Mouse (Mus musculus): Measurements from ENCODE around the gene Tcf20. TPM values are rescaled to one million over a fixed set of nuclear protein-coding genes. Genes with fewer than 3 reads are reported as not detected.

Gene Tcf20
- total RNA-seq, 2 experiments from 2014 or later = 28.9 to 33.6 TPM

DNA sequence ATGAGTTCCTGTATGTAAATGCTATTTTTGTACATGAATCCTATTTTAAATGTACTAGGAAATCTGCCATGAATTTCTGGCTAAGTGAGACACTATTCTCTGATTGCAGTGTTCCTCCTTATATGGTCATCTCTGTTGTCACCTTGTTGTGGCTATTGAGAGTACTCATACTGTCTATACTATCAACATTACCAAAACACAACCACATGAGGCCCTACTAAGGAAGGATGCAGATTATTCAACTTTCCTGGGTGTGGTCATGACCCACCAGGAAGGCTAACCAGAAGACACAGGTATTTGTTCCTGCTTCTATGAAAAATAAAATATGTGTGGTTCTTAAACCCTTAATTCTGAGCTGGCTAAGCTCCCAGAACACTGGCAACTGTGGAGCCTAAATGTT, 161.8 kb downstream of the Tcf20 start:
- H3K4me3 ChIP-seq = no peak overlapping the region
- intact Hi-C loops (cut with DNase I) = no loop called here
- no peak for DNase-seq
- TF ChIP-seq CTCF (IDR thresholded peaks at IDR 0.05) = no peak
- H3K27ac ChIP-seq = no peak overlapping the region

DNA sequence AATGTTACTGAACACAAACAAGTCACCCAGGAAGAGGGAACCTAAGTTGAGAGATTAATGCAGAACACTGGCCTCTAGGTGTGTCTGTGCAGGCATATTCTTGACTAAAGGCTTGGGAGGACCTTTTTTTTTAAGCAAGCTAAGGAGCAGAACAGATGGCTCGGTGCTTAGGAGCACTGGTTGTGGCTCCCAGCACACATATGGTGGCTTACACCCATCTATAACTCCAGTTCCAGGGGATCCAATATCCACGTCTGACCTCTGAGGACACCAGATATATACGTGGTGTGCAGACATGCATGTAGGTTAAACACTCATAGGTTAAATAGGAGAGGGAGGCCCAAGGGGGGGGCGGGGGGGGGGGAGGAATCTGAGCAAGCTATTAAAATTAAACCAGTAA, 165.3 kb downstream of the Tcf20 start:
- no peak overlapping the region for H3K27ac ChIP-seq
- no peak for DNase-seq
- no peak for TF ChIP-seq CTCF (IDR thresholded peaks at IDR 0.05)
- no peak overlapping the region for H3K4me3 ChIP-seq
- intact Hi-C loops (cut with DNase I) = no loop called here

DNA sequence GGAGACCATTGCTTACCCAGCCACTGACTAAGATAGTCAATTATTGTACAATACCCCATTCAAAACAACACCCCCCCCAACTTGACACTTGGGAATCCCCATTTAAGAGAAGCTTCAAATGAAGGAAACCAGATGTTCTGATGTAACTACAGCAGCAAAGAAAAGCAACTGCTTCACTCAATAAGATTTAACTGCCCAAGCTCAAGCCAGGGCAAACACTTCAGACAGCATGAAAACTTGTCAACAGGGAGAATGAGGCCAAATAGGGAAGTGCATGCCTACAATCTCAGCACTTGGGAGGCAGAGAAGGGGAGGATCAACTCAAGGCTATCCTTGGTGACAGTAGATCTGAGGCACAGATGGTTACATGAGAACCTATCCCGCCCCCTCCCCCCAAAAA, 166.0 kb downstream of the Tcf20 start:
- no peak for DNase-seq
- TF ChIP-seq CTCF (IDR thresholded peaks at IDR 0.05) = no peak
- intact Hi-C loops (cut with DNase I) = no loop called here
- no peak overlapping the region for H3K27ac ChIP-seq
- H3K4me3 ChIP-seq = no peak overlapping the region

GRCm38 (mm10) chr15:82815296-82815695, 172.4 kb downstream of the Tcf20 start:
- no peak overlapping the region for H3K27ac ChIP-seq
- H3K4me3 ChIP-seq = no peak overlapping the region
- DNase-seq = no peak
- no peak for TF ChIP-seq CTCF (IDR thresholded peaks at IDR 0.05)
- intact Hi-C loops (cut with DNase I) = loop anchor here (10.0 kb wide), 2 partner anchors 300 to 700 kb away; partner anchors contain the start of gene Ttll1

DNA sequence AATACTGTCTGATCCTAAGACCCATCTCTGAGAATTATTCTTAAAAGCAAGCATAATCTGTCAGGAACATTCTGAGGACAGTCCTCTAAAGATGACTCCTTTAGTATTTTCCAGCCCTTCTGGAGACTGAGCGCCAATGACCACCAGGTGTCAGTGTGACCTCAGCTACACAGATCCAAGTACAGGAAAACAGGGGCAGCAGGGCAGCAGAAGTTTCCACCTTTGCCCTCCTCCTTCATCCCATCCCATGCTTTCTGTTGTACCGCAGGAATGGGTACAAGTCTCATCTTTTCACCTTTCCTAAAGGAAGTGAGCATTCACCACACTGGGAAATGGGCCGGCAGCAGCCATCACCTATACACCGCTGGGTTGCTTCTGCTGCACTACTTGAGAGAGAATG, 172.9 kb downstream of the Tcf20 start:
- peak; percentile 63 for DNase-seq
- peak; percentile 93 for TF ChIP-seq CTCF (IDR thresholded peaks at IDR 0.05)
- no peak overlapping the region for H3K4me3 ChIP-seq

DNA sequence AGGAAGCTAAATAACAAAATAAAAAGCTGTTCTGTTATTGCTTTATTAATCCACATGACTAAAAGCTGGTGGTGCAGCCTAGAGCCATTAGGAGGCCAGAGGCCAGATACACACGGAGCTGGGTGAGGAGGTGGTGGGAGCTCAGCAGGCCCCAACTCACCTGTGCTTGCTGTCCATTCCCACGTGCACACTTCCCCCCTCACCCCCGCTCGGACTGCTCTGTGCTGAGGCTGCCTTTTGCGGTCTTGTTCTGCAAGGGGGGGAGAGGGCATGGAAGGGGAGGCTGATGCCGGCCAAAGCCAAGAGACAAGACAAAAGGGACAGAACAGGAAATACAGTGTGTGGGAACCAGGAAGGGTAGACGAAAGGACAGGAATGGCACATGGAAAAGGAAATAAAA, 173.4 kb downstream of the Tcf20 start:
- DNase-seq = no peak
- TF ChIP-seq CTCF (IDR thresholded peaks at IDR 0.05) = no peak
- intact Hi-C loops (cut with DNase I) = loop anchor here (1.0 to 10.0 kb wide), 4 partner anchors 223 to 700 kb away; partner anchors contain the start of gene Ttll1
- no peak overlapping the region for H3K27ac ChIP-seq
- H3K4me3 ChIP-seq = no peak overlapping the region

More for the DNA sequence above, 172.9 kb downstream of the Tcf20 start:
- intact Hi-C loops (cut with DNase I) = loop anchor here (1.0 to 10.0 kb wide), 4 partner anchors 222 to 700 kb away; partner anchors contain the start of gene Ttll1
- H3K27ac ChIP-seq = no peak overlapping the region

GRCm38 (mm10) chr15:82810556-82810955, 177.1 kb downstream of the Tcf20 start:
- no peak for TF ChIP-seq CTCF (IDR thresholded peaks at IDR 0.05)
- no peak overlapping the region for H3K27ac ChIP-seq
- DNase-seq = no peak
- H3K4me3 ChIP-seq = no peak overlapping the region
- intact Hi-C loops (cut with DNase I) = loop anchor here (5.0 to 10.0 kb wide), 3 partner anchors 304 to 704 kb away; partner anchors contain the start of gene Ttll1

DNA sequence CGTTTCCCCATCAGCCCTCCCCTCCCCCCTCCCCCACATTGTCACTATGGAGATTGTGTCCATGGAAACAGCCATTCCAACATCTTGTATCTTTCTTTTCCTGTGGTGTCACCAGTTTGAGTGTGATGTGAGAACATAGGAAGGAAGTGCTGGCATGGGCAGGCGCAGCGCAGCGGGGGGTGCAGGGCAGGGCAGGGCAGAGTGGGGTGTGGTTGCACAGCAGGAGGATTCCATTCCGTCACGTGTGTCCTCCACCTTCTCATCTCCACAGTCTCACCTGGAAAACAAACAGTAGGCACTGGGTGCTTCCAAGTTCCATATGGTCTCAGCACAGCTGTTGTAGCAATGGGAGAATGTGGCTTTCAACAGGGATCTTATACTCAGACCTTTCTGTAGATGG, 178.2 kb downstream of the Tcf20 start:
- Histone ChIP-seq H3K4me3 (no peak overlapping the region), H3K27ac (no peak overlapping the region)
- no peak for DNase-seq
- intact Hi-C loops (cut with DNase I) = loop anchor here (10.0 kb wide), 1 partner anchor 795 kb away; no protein-coding TSS in a partner anchor
- TF ChIP-seq CTCF (IDR thresholded peaks at IDR 0.05) = no peak

DNA sequence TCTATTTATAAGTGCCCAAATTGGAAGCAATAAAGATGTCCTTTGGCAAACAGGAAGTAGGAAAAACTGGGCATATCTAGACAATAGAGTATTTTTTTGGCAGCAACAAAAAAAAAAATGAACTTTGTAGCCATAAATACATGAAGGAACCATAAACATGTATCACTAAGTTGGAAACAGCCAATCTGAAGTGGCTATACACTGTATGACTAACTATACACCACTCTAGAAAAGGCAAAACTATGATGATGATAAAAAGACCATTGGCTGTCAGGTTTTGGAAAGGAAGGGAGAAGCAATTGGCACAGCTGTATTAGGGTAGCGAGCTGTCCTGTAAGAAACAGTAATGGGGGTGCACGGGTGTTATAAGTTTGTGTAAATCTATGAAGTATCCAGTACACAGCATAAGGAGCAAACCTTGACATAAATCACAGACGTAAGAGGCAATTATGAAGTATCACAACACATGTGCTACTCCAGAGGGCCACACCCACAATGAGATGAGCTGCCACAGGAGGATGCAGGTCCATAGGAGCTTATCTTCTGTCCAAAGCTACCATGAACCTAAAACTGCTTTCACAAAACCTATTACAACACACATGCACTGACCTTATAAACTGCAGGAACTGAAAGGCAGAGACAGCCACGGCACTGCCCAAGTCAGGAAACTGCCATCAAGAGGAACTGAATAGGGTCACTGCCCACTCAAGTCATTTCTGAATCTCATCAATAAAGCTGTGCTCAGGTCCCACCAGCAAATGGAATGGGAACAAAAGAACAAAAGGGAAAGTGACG, 180.5 kb downstream of the Tcf20 start:
- intact Hi-C loops (cut with DNase I) = loop anchor here (10.0 kb wide), 1 partner anchor 798 kb away; no protein-coding TSS in a partner anchor
- TF ChIP-seq CTCF (IDR thresholded peaks at IDR 0.05) = no peak

DNA sequence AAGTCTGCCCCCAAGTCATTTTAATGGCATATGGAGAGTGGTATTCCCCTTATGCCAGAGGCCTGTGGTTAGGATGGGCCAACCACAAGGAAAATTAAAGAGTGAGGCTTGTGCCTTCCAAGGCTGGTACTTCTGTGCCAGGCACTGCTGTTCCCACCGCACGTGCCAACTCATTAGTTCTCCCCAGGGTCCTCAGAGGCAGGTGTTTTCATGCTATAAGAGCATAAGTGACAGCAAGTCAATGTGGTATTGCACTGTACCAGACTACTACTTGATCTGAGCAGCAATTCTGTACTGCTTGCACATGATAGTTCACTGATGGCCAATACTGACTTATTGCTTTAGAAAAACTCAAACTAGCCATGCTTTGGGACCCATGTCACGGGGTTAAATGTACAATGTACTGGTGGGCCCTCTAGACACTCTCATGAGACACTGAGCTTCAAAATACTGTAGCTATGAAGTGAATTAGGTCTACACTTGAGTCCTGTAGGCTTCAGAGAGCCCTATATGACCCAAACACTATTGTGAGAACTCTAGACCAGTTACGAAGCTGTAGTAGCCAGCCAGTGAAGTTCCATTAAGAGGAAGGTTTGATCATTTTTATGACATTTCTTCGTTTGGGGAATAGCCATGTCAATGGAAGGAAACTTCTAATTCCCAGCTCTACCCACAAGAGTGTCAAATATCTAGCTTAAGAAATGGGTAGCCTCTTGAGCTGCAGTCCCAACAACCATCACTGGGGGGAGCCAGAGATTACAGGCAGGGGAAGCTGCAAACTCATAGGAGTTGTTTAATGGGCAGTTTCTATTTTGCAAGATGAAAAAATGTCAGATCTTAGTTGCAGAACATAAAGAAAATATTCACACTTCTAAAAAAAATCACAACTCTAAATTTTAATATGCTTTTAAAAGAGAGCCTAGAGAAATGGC, 182.7 kb downstream of the Tcf20 start:
- intact Hi-C loops (cut with DNase I) = loop anchor here (2.0 to 10.0 kb wide), 2 partner anchors 232 to 800 kb away; no protein-coding TSS in a partner anchor
- H3K4me3 ChIP-seq = no peak overlapping the region
- peak; percentile 98 for TF ChIP-seq CTCF (IDR thresholded peaks at IDR 0.05)
- no peak overlapping the region for H3K27ac ChIP-seq
- DNase-seq = peak; percentile 78

More for the DNA sequence above, 180.5 kb downstream of the Tcf20 start:
- Histone ChIP-seq H3K27ac (no peak overlapping the region), H3K4me3 (no peak overlapping the region)
- DNase-seq = no peak

GRCm38 (mm10) chr15:82795936-82796440, 191.7 kb downstream of the Tcf20 start:
- no peak for DNase-seq
- Histone ChIP-seq H3K27ac (no peak overlapping the region), H3K4me3 (no peak overlapping the region)
- intact Hi-C loops (cut with DNase I) = no loop called here
- TF ChIP-seq CTCF (IDR thresholded peaks at IDR 0.05) = no peak

- no peak for TF ChIP-seq CTCF (IDR thresholded peaks at IDR 0.05)
- Histone ChIP-seq H3K27ac (no peak within 1 kb of the TSS), H3K4me3 (no peak within 1 kb of the TSS)
- no peak for DNase-seq
- intact Hi-C loops (cut with DNase I) = no loop called here
These were observed 193.4 kb downstream of the Tcf20 start, which contains the start of gene Cyp2d26 for GRCm38 (mm10) chr15:82794277-82794676. Gene Cyp2d26 (minus strand): TSS chr15:82794294.

Data from gastrocnemius, adult 2 months (tissue).